Mouse (Mus musculus): ENCODE data around the gene Tnrc18.

DNA sequence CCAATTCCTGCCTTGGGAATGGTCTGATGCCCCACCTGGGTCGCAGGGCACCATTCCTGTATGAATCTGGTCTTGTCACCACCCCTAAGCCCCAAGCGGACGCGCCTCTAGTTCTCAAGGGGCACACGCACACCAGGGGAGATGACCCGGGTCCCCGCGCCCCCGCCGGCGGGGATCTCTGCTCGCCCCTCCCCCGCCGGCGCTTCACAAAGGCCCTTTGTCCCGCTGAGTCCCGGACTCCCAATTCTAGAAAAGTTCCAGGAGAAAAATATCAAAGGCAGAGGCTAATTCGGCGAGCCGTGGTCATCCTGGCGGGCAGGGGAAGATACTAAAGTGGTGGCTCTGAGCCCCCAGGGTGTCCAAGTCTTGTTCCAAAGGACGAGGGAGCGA is 3.7 kb downstream of the Tnrc18 start:
- TF ChIP-seq CTCF (IDR thresholded peaks at IDR 0.05; ENCODE audit: borderline replicate concordance, insufficient read depth, low read depth, low read length) = no peak
- no peak for TF ChIP-seq POLR2A (IDR thresholded peaks at IDR 0.05; ENCODE audit: borderline replicate concordance, insufficient read depth, low read length)
